Mouse (Mus musculus): Measurements from ENCODE around the gene Dcdc2c. TPM values are rescaled to one million over a fixed set of nuclear protein-coding genes. Genes with fewer than 3 reads are reported as not detected.
A peak's percentile ranks its signal among the peaks of the same experiment; 100 is the strongest.

Dcdc2c gene
- polyA plus RNA-seq, 1 experiment: not detected

GRCm38 (mm10) chr12:28407656-28408405, 144.4 kb downstream of the Dcdc2c start:
- Histone ChIP-seq H3K4me3 (replicated peaks) (peak overlapping the region; percentile 23), H3K4me1 (no peaks in the 10 kb centered on the region), H3K9me3 (peaks cover 28% of the 10 kb centered on the region; the same call in 1 of the 2 replicates), H3K36me3 (replicated peaks; ENCODE audit: low read length) (no peaks in the 10 kb centered on the region), H3K27me3 (replicated peaks) (no peaks in the 10 kb centered on the region)
- TF ChIP-seq GATA1 (IDR thresholded peaks at IDR 0.05; ENCODE audit: borderline replicate concordance, low read length): no peak
- TF ChIP-seq FLI1 (IDR thresholded peaks at IDR 0.05; ENCODE audit: low read length): no peak

- Histone ChIP-seq H3K4me3 (replicated peaks) (no peak overlapping the region), H3K36me3 (replicated peaks; ENCODE audit: low read length) (no peaks in the 10 kb centered on the region), H3K4me1 (no peaks in the 10 kb centered on the region), H3K9me3 (peaks cover 12% of the 10 kb centered on the region; the same call in 1 of the 2 replicates), H3K27me3 (replicated peaks) (no peaks in the 10 kb centered on the region)
- TF ChIP-seq GATA1 (IDR thresholded peaks at IDR 0.05; ENCODE audit: borderline replicate concordance, low read length) (no peak), FLI1 (IDR thresholded peaks at IDR 0.05; ENCODE audit: low read length) (no peak)
Measured at GRCm38 (mm10) chr12:28402256-28402655, 149.9 kb downstream of the Dcdc2c start.

GRCm38 (mm10) chr12:28401372-28401771, 150.8 kb downstream of the Dcdc2c start:
- TF ChIP-seq GATA1 (IDR thresholded peaks at IDR 0.05; ENCODE audit: borderline replicate concordance, low read length): no peak
- no peak for TF ChIP-seq FLI1 (IDR thresholded peaks at IDR 0.05; ENCODE audit: low read length)
- Histone ChIP-seq H3K4me1 (no peaks in the 10 kb centered on the region), H3K27me3 (replicated peaks) (no peaks in the 10 kb centered on the region), H3K9me3 (peaks cover 12% of the 10 kb centered on the region; the same call in 1 of the 2 replicates), H3K36me3 (replicated peaks; ENCODE audit: low read length) (no peaks in the 10 kb centered on the region), H3K4me3 (replicated peaks) (no peak overlapping the region)

- no peaks in the 10 kb centered on the region for H3K4me1 ChIP-seq
- no peaks in the 10 kb centered on the region for H3K36me3 ChIP-seq (replicated peaks; ENCODE audit: low read length)
- no peaks in the 10 kb centered on the region for H3K27me3 ChIP-seq (replicated peaks)
- H3K4me3 ChIP-seq (replicated peaks): no peak overlapping the region
- no peaks in the 10 kb centered on the region for H3K9me3 ChIP-seq
- no peak for TF ChIP-seq GATA1 (IDR thresholded peaks at IDR 0.05; ENCODE audit: borderline replicate concordance, low read length)
- no peak for TF ChIP-seq FLI1 (IDR thresholded peaks at IDR 0.05; ENCODE audit: low read length)
Measured at GRCm38 (mm10) chr12:28392129-28392528, 160.1 kb downstream of the Dcdc2c start.

Other genes starting within 250 kb of the Dcdc2c start
- gene Allc, start 30.1 kb upstream of the Dcdc2c start, polyA plus RNA-seq (2012; ENCODE audit: insufficient read depth, low replicate concordance): not detected in 2 replicates
- 20.7 and 32.6 TPM in 2 replicates for gene Colec11, start 71.0 kb upstream of the Dcdc2c start, polyA plus RNA-seq (2012; ENCODE audit: insufficient read depth, low replicate concordance)
- gene Rps7, start 83.6 kb upstream of the Dcdc2c start, polyA plus RNA-seq (2012; ENCODE audit: insufficient read depth, low replicate concordance): 23.0 and 205 TPM in 2 replicates
- 8.1 TPM in 1 of 2 replicates, not detected in the other for gene Rnaseh1, start 97.2 kb upstream of the Dcdc2c start, polyA plus RNA-seq (2012; ENCODE audit: insufficient read depth, low replicate concordance)
- gene Adi1, start 122.8 kb upstream of the Dcdc2c start, polyA plus RNA-seq (2012; ENCODE audit: insufficient read depth, low replicate concordance): 5.1 TPM in 1 of 2 replicates, not detected in the other
- gene Trappc12, start 198.1 kb upstream of the Dcdc2c start, polyA plus RNA-seq (2012; ENCODE audit: insufficient read depth, low replicate concordance): 4.9 and 7.8 TPM in 2 replicates
- 33.6 and 41.1 TPM in 2 replicates for gene Eipr1, start 199.4 kb upstream of the Dcdc2c start, polyA plus RNA-seq (2012; ENCODE audit: insufficient read depth, low replicate concordance)